Mouse (Mus musculus) stomach, embryonic 16.5 days (tissue): Measurements from ENCODE around the gene Zic5. TPM values are rescaled to one million over a fixed set of nuclear protein-coding genes. Genes with fewer than 3 reads are reported as not detected.
A peak's percentile ranks its signal among the peaks of the same experiment; 100 is the strongest.

Experiments
- ATAC-seq: fragments of 200-750 bp; cut with Nextera tagmentation; 2 replicates; pipeline ENCODE4 v1.8.0; 2017; ENCODE audit warnings: moderate number of reproducible peaks, moderate TSS enrichment; ENCODE audit not compliant: insufficient read depth, low FRiP score
- H3K27ac ChIP-seq: fragments of 300-500 bp; sonication (generic); 2 replicates; pipeline ENCODE4 v1.5.1; 2014; ENCODE audit warnings: low read length
- H3K27me3 ChIP-seq: fragments of 300-500 bp; sonication (generic); 2 replicates; pipeline ENCODE4 v1.6.1; 2014; ENCODE audit warnings: low read length, control low read depth, mixed read lengths; ENCODE audit not compliant: control insufficient read depth, insufficient read depth
- H3K36me3 ChIP-seq: fragments of 300-500 bp; sonication (generic); 2 replicates; pipeline ENCODE4 v1.6.1; 2014; ENCODE audit warnings: low read length; ENCODE audit not compliant: control insufficient read depth, insufficient read depth
- H3K4me1 ChIP-seq: fragments of 300-500 bp; sonication (generic); 2 replicates; pipeline ENCODE4 v1.6.1; 2014; ENCODE audit warnings: low read length, control low read depth, mixed read lengths; ENCODE audit not compliant: control insufficient read depth, insufficient read depth
- H3K4me2 ChIP-seq: fragments of 300-500 bp; sonication (generic); 2 replicates; pipeline ENCODE4 v1.6.1; 2014; ENCODE audit warnings: low read depth, low read length, mixed read lengths
- H3K4me3 ChIP-seq: fragments of 300-500 bp; sonication (generic); replicated peaks from 2 replicates; pipeline ENCODE4 v1.5.1; 2014; ENCODE audit warnings: mild to moderate bottlenecking, low read length
- H3K9ac ChIP-seq: fragments of 300-500 bp; sonication (generic); 2 replicates; pipeline ENCODE4 v1.6.1; 2014; ENCODE audit warnings: low read length
- H3K9me3 ChIP-seq: fragments of 300-500 bp; sonication (generic); replicated peaks from 2 replicates; pipeline ENCODE4 v1.6.1; 2016; ENCODE audit warnings: low read length, control low read depth; ENCODE audit not compliant: control insufficient read depth
- WGBS: fragments of 180-500 bp; shearing (Covaris S2); extraction: QIAGEN DNeasy Blood & Tissue Kit; methylation state at CpG from one replicate; pipeline ENCODE4 v1.1.7; 2014; 5-methylcytosine and 5-hydroxymethylcytosine counted together
- polyA plus RNA-seq: library from polyadenylated mRNA; unstranded; fragments of >200 nt; fragmentation: Nextera tagmentation; extraction: Ambion mirVana; gene quantifications from 2 replicates; pipeline ENCODE4 v1.2.1, GENCODE M21; 2015

The Zic5 gene
- polyA plus RNA-seq = not detected in 2 replicates

GRCm38 (mm10) chr14:122464763-122465741 lies at the start of gene Zic5:
TSS of gene Zic5 (minus strand) at chr14:122465677.
- H3K27ac ChIP-seq = no peak within 1 kb of the TSS
- no peak within 1 kb of the TSS for H3K9ac ChIP-seq
- ATAC-seq = 0 out of 2 replicates have a peak, but pooled peaks have one; percentile 18
- H3K4me3 ChIP-seq = peak within 1 kb of the TSS; percentile 50
- peaks cover 21% of the 10 kb centered on the region for H3K4me1 ChIP-seq
- H3K4me2 ChIP-seq = peak within 1 kb of the TSS; percentile 96
- WGBS = under 1% methylated on average over 53 of the region's 62 CpGs
- H3K27me3 ChIP-seq = peaks cover 89% of the 10 kb centered on the region
- no peaks in the 10 kb centered on the region for H3K9me3 ChIP-seq
- no peaks in the 10 kb centered on the region for H3K36me3 ChIP-seq

DNA sequence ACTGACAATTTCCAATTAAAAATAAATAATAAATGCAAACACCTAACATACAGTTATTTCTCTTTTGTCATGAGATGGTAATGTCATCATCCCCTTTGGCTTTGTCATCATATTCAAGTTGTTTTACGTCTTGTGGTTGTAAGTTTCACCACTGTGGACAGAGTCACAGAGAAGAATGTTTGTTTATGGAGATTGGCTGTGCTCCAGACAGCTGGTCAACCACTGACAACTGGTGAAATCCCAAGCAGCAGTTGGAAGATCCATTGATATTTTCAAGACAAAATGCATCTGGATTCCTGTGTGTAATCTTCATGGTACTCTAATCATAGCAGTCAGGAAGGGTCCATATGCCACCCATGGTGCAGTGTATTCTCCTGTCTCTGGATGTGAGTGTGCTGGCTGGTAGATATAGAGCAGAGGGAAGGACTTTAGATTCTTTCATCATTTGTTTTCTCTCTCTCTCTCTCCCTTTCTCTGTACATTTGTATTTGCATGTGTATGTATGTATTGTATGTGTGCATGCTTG lies 48.1 kb upstream of the Zic5 start:
- Histone ChIP-seq H3K27ac (no peak overlapping the region), H3K4me2 (no peak overlapping the region), H3K27me3 (no peaks in the 10 kb centered on the region), H3K4me1 (no peaks in the 10 kb centered on the region), H3K4me3 (no peak overlapping the region), H3K9ac (no peak overlapping the region), H3K36me3 (no peaks in the 10 kb centered on the region), H3K9me3 (no peaks in the 10 kb centered on the region)
- no peak for ATAC-seq
- 61% methylated on average over 1 of the region's 1 CpGs for WGBS

GRCm38 (mm10) chr14:122511519-122511918 lies 46.0 kb upstream of the Zic5 start:
- WGBS = 49% methylated on average over 3 of the region's 3 CpGs
- Histone ChIP-seq H3K4me3 (no peak overlapping the region), H3K36me3 (no peaks in the 10 kb centered on the region), H3K27me3 (no peaks in the 10 kb centered on the region), H3K4me1 (no peaks in the 10 kb centered on the region), H3K9me3 (no peaks in the 10 kb centered on the region), H3K9ac (no peak overlapping the region), H3K27ac (no peak overlapping the region), H3K4me2 (no peak overlapping the region)
- ATAC-seq = no peak; the same call in 1 of the 2 replicates

DNA sequence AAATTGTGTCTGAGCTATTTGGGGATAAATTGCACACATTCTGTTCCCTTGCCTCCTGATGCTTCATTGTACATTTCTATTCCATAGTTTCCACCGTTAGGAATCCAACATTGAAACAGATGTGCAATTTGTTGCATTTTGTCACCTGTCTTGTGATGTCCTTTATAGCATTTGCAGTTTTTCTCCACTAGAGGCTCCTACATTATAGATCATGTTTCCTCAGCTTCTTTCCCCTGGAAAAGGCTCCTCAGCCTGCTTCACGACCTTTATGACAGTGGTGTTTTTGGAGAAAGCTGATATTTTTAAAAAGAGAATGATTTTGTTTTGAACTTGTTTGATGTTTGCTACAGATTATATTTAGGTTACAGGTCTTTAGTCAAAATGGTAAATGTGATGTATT lies 43.6 kb upstream of the Zic5 start:
- 12% methylated on average over 2 of the region's 2 CpGs for WGBS
- no peak overlapping the region for H3K27ac ChIP-seq
- no peaks in the 10 kb centered on the region for H3K36me3 ChIP-seq
- H3K4me2 ChIP-seq = no peak overlapping the region
- no peak for ATAC-seq
- H3K4me3 ChIP-seq = no peak overlapping the region
- H3K27me3 ChIP-seq = no peaks in the 10 kb centered on the region
- H3K4me1 ChIP-seq = no peaks in the 10 kb centered on the region
- H3K9ac ChIP-seq = no peak overlapping the region
- H3K9me3 ChIP-seq = no peaks in the 10 kb centered on the region

- Histone ChIP-seq H3K27ac (no peak overlapping the region), H3K9me3 (peaks cover 4% of the 10 kb centered on the region), H3K4me1 (no peaks in the 10 kb centered on the region), H3K27me3 (peaks cover 39% of the 10 kb centered on the region), H3K36me3 (no peaks in the 10 kb centered on the region), H3K4me3 (no peak overlapping the region), H3K9ac (no peak overlapping the region), H3K4me2 (no peak overlapping the region)
- 57% methylated on average over 1 of the region's 1 CpGs for WGBS
- no peak for ATAC-seq
Observed at GRCm38 (mm10) chr14:122492015-122492414, 26.5 kb upstream of the Zic5 start.

DNA sequence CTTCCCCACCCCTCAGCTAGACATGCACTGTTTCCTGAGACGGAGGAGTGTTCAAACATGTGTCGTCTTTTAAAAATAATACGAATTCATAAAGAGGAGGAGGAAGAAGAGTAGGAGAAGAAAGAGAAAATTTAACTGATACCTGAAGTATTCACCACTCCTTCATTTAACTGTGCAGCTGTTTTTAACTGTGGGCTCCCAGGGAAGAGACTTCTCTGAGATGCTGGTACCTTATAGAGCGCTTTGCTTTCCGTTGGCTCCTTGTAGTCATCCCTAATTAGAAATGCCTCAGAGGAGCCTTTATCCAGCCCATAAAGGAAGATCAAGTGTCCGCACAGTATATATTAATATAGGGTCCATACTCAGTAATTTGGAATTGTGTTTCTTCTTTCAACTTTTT lies 26.0 kb upstream of the Zic5 start:
- H3K36me3 ChIP-seq = no peaks in the 10 kb centered on the region
- H3K4me3 ChIP-seq = no peak overlapping the region
- peaks cover 4% of the 10 kb centered on the region for H3K9me3 ChIP-seq
- H3K27ac ChIP-seq = no peak overlapping the region
- H3K4me1 ChIP-seq = no peaks in the 10 kb centered on the region
- no peak overlapping the region for H3K9ac ChIP-seq
- ATAC-seq = no peak
- no peak overlapping the region for H3K4me2 ChIP-seq
- WGBS = 70% methylated on average over 6 of the region's 6 CpGs
- peaks cover 39% of the 10 kb centered on the region for H3K27me3 ChIP-seq

DNA sequence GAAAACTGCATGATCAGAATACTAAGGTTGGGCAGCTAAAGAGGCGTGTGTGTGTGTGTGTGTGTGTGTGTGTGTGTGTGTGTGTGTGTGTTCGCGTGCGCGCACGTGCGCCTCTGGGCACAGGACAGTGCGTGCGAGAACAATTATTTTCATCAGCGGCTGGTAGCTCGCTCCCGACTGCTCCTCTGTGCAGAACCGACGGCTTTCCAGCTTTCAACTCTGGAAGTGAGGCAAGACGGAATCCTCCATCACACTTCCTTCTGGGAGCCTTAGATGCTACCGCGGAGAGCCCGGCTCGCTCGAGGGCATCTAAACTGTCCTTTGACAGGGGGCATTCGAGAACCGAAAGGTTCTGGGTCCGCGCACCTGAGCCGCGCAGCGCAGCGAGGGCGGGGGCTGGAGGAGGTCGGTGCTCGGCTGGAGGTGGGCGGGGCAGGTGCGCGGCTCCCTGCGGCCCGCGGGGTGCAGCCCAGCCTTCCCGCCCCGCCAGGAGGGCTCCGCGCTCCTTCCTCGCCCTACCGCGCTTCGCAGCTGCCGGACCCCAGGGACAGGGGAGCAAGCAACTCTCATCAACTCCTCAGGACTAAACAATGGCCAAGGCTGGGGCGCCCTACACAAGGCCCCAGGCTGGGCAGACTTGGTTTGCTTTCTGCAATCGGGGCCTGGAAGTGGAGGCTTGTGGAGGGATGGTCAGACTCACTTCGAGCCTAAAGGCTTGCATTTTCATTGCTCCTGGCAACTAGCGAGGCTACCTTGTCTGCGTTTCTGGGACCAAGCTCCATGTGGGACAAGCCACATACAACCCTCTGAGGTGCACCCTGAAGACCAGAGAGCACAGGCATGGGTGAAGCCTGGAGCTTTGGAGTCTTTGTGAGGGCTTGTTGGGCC lies 25.2 kb upstream of the Zic5 start, which contains the start of gene Gm10837:
Gene Gm10837, plus strand, starts transcription at position 146 of the 888 bp plus-strand sequence.
- H3K4me2 ChIP-seq = peak within 1 kb of the TSS; percentile 43
- no peaks in the 10 kb centered on the region for H3K36me3 ChIP-seq
- no peak within 1 kb of the TSS for H3K27ac ChIP-seq
- peak; percentile 71 for ATAC-seq
- H3K4me1 ChIP-seq = no peaks in the 10 kb centered on the region
- peak within 1 kb of the TSS; percentile 30 for H3K4me3 ChIP-seq
- WGBS = 2% methylated on average over 51 of the region's 51 CpGs
- peaks cover 42% of the 10 kb centered on the region for H3K27me3 ChIP-seq
- H3K9me3 ChIP-seq = peaks cover 4% of the 10 kb centered on the region
- no peak within 1 kb of the TSS for H3K9ac ChIP-seq

DNA sequence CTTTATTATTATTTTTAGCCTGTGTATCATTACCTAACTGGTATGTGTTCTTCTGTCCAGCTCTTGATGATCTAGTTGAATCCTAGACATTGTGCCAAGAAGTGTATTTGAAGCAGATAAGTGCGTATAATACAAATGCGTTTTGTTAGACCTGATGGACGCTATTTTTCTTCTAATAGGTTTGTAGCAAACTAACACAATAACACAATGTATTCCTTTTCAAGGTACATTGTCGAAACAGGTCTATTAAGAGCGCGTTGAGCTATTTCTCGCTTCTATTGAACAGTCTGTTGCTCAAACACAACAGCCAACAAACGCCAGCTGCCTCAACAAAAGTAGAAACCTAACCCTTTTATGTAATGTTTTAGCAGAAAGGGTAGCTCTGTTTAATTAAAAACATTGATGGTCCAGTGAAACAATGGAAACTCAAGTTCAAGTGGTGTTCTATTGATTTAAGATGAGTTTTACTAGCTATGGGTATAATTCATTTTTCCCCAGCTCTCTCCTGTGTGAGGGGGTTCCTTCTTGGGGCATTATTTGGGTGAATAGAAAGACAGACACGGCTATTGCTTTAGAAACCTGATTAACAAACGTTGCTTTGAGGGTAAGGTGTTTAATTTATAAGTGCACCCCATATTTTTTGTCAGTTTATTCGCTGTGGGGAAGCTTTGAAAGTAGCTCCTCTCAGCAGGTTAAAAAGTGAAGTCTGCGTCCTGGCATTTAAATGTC lies 24.4 kb upstream of the Zic5 start:
- Histone ChIP-seq H3K27me3 (peaks cover 48% of the 10 kb centered on the region), H3K4me2 (no peak overlapping the region)
- 7% methylated on average over 12 of the region's 12 CpGs for WGBS

More for the DNA sequence above, 24.4 kb upstream of the Zic5 start:
- H3K27ac ChIP-seq = no peak overlapping the region
- no peak for ATAC-seq
- no peaks in the 10 kb centered on the region for H3K4me1 ChIP-seq
- no peaks in the 10 kb centered on the region for H3K36me3 ChIP-seq
- peaks cover 4% of the 10 kb centered on the region for H3K9me3 ChIP-seq
- H3K4me3 ChIP-seq = no peak overlapping the region
- H3K9ac ChIP-seq = no peak overlapping the region
